Mouse (Mus musculus): ENCODE measurements around the gene Arhgef11. TPM values are rescaled to one million over a fixed set of nuclear protein-coding genes. Genes with fewer than 3 reads are reported as not detected.
A peak's percentile ranks its signal among the peaks of the same experiment; 100 is the strongest.
"Not testable (repeated sequence)": the region's sequence is repeated elsewhere in the genome, so short reads cannot be mapped to it uniquely, and the experiment has no call there.

Gene Arhgef11
- 17.4 and 17.8 TPM in 2 replicates for polyA plus RNA-seq (2015; fragmentation: Nextera tagmentation; extraction: Ambion mirVana)

GRCm38 (mm10) chr3:87616957-87617810 is at the start of gene Arhgef11:
Arhgef11 (plus strand) TSS chr3:87617559.
- peak; percentile 93 for ATAC-seq (replicated peaks; ENCODE audit: low FRiP score)
- Histone ChIP-seq H3K36me3 (no peaks in the 10 kb centered on the region), H3K27me3 (no peaks in the 10 kb centered on the region), H3K9ac (peak within 1 kb of the TSS; percentile 82), H3K4me2 (peak within 1 kb of the TSS; percentile 84), H3K27ac (peak within 1 kb of the TSS; percentile 95), H3K9me3 (replicated peaks) (no peaks in the 10 kb centered on the region), H3K4me3 (replicated peaks) (peak within 1 kb of the TSS; percentile 80), H3K4me1 (peaks cover 44% of the 10 kb centered on the region)
- WGBS = 1% methylated on average over 75 of the region's 101 CpGs

- Histone ChIP-seq H3K36me3 (no peaks in the 10 kb centered on the region), H3K4me3 (replicated peaks) (no peak overlapping the region), H3K27me3 (no peaks in the 10 kb centered on the region), H3K4me2 (no peak overlapping the region), H3K4me1 (peaks cover 8% of the 10 kb centered on the region), H3K9ac (no peak overlapping the region), H3K27ac (no peak overlapping the region), H3K9me3 (replicated peaks) (no peaks in the 10 kb centered on the region)
- WGBS = 92% methylated on average over 5 of the region's 5 CpGs
- ATAC-seq (replicated peaks; ENCODE audit: low FRiP score) = no peak
Measured at GRCm38 (mm10) chr3:87568681-87569080, 48.7 kb upstream of the Arhgef11 start.

GRCm38 (mm10) chr3:87575766-87576165 is 41.6 kb upstream of the Arhgef11 start:
- WGBS = 30% methylated on average over 6 of the region's 6 CpGs
- Histone ChIP-seq H3K4me1 (no peaks in the 10 kb centered on the region), H3K36me3 (no peaks in the 10 kb centered on the region), H3K27me3 (no peaks in the 10 kb centered on the region), H3K9ac (no peak overlapping the region), H3K4me3 (replicated peaks) (no peak overlapping the region), H3K27ac (no peak overlapping the region), H3K4me2 (no peak overlapping the region), H3K9me3 (replicated peaks) (peaks cover 1% of the 10 kb centered on the region; the same call in 1 of the 2 replicates)
- no peak for ATAC-seq (replicated peaks; ENCODE audit: low FRiP score)

- H3K27ac ChIP-seq = no peak overlapping the region
- WGBS = 91% methylated on average over 4 of the region's 4 CpGs
- ATAC-seq (replicated peaks; ENCODE audit: low FRiP score) = no peak
- peaks cover 3% of the 10 kb centered on the region; the same call in 1 of the 2 replicates for H3K9me3 ChIP-seq (replicated peaks)
- H3K36me3 ChIP-seq = no peaks in the 10 kb centered on the region
- H3K4me3 ChIP-seq (replicated peaks) = no peak overlapping the region
- H3K4me2 ChIP-seq = no peak overlapping the region
- H3K9ac ChIP-seq = no peak overlapping the region
- H3K27me3 ChIP-seq = no peaks in the 10 kb centered on the region
- H3K4me1 ChIP-seq = no peaks in the 10 kb centered on the region
Measured at GRCm38 (mm10) chr3:87582259-87582658, 35.1 kb upstream of the Arhgef11 start.

GRCm38 (mm10) chr3:87593793-87594192 is 23.6 kb upstream of the Arhgef11 start:
- Histone ChIP-seq H3K27ac (no peak overlapping the region), H3K36me3 (no peaks in the 10 kb centered on the region), H3K4me3 (replicated peaks) (no peak overlapping the region), H3K9me3 (replicated peaks) (no peaks in the 10 kb centered on the region), H3K9ac (no peak overlapping the region), H3K27me3 (no peaks in the 10 kb centered on the region), H3K4me2 (no peak overlapping the region), H3K4me1 (no peaks in the 10 kb centered on the region)
- WGBS = 73% methylated on average over 5 of the region's 5 CpGs
- ATAC-seq (replicated peaks; ENCODE audit: low FRiP score) = no peak

- not testable (repeated sequence) for H3K27ac ChIP-seq; ATAC-seq (replicated peaks; ENCODE audit: low FRiP score); H3K4me2 ChIP-seq; H3K36me3 ChIP-seq; H3K27me3 ChIP-seq; H3K4me3 ChIP-seq (replicated peaks); H3K9ac ChIP-seq; H3K4me1 ChIP-seq; H3K9me3 ChIP-seq (replicated peaks)
- WGBS = 78% methylated on average over 4 of the region's 4 CpGs
Measured at GRCm38 (mm10) chr3:87595328-87595727, 22.0 kb upstream of the Arhgef11 start.

GRCm38 (mm10) chr3:87601077-87601476 is 16.3 kb upstream of the Arhgef11 start:
- H3K9me3 ChIP-seq (replicated peaks) = peaks cover 32% of the 10 kb centered on the region
- not testable (repeated sequence) for H3K36me3 ChIP-seq; H3K4me2 ChIP-seq; H3K4me1 ChIP-seq; H3K27ac ChIP-seq; H3K9ac ChIP-seq; H3K27me3 ChIP-seq; H3K4me3 ChIP-seq (replicated peaks); ATAC-seq (replicated peaks; ENCODE audit: low FRiP score)
- WGBS = 95% methylated on average over 15 of the region's 15 CpGs

- peak overlapping the region; percentile 95 for H3K27ac ChIP-seq
- no peak overlapping the region for H3K9ac ChIP-seq
- ATAC-seq (replicated peaks; ENCODE audit: low FRiP score) = no peak
- H3K36me3 ChIP-seq = no peaks in the 10 kb centered on the region
- peak overlapping the region; percentile 80; the same call in 1 of the 2 replicates for H3K4me3 ChIP-seq (replicated peaks)
- H3K4me2 ChIP-seq = peak overlapping the region; percentile 84
- H3K4me1 ChIP-seq = peaks cover 39% of the 10 kb centered on the region
- WGBS = 54% methylated on average over 4 of the region's 4 CpGs
- H3K9me3 ChIP-seq (replicated peaks) = no peaks in the 10 kb centered on the region
- no peaks in the 10 kb centered on the region for H3K27me3 ChIP-seq
Measured at GRCm38 (mm10) chr3:87616354-87616753, 1.0 kb upstream of the Arhgef11 start.

- H3K9me3 ChIP-seq (replicated peaks) = no peaks in the 10 kb centered on the region
- H3K27ac ChIP-seq = peak overlapping the region; percentile 95
- WGBS = 1% methylated on average over 6 of the region's 6 CpGs
- peak overlapping the region; percentile 82 for H3K9ac ChIP-seq
- no peaks in the 10 kb centered on the region for H3K36me3 ChIP-seq
- H3K4me3 ChIP-seq (replicated peaks) = peak overlapping the region; percentile 80
- no peak for ATAC-seq (replicated peaks; ENCODE audit: low FRiP score)
- H3K4me2 ChIP-seq = peak overlapping the region; percentile 84
- H3K4me1 ChIP-seq = peaks cover 44% of the 10 kb centered on the region
- no peaks in the 10 kb centered on the region for H3K27me3 ChIP-seq
Measured at GRCm38 (mm10) chr3:87617811-87618130, 412 bp downstream of the Arhgef11 start.

GRCm38 (mm10) chr3:87618240-87618639 is 881 bp downstream of the Arhgef11 start:
- Histone ChIP-seq H3K4me3 (replicated peaks) (peak overlapping the region; percentile 80), H3K36me3 (0 out of 2 replicates have a peak, but pooled peaks cover under 1% of the 10 kb centered on the region), H3K9ac (peak overlapping the region; percentile 82), H3K9me3 (replicated peaks) (no peaks in the 10 kb centered on the region), H3K4me2 (peak overlapping the region; percentile 84), H3K27me3 (no peaks in the 10 kb centered on the region), H3K27ac (0 out of 2 replicates have a peak overlapping the region, but pooled peaks have one; percentile 41), H3K4me1 (peaks cover 44% of the 10 kb centered on the region)
- no peak for ATAC-seq (replicated peaks; ENCODE audit: low FRiP score)
- under 1% methylated on average over 3 of the region's 3 CpGs for WGBS

GRCm38 (mm10) chr3:87618981-87619710 is 1.8 kb downstream of the Arhgef11 start:
- Histone ChIP-seq H3K4me3 (replicated peaks) (peak overlapping the region; percentile 80), H3K27ac (no peak overlapping the region), H3K36me3 (0 out of 2 replicates have a peak, but pooled peaks cover 3% of the 10 kb centered on the region), H3K9ac (peak overlapping the region; percentile 82), H3K4me1 (peaks cover 44% of the 10 kb centered on the region), H3K9me3 (replicated peaks) (no peaks in the 10 kb centered on the region), H3K27me3 (no peaks in the 10 kb centered on the region), H3K4me2 (peak overlapping the region; percentile 84)
- 37% methylated on average over 5 of the region's 5 CpGs for WGBS
- no peak for ATAC-seq (replicated peaks; ENCODE audit: low FRiP score)

Measured in kidney, embryonic 15.5 days (tissue).